Mouse (Mus musculus) ES-Bruce4 (cell line): ENCODE results near the gene Rabl6.

ENCODE experiments used
- CTCF ChIP-seq: IDR thresholded peaks from one replicate; pipeline ENCODE4 v1.8.1; 2011; ENCODE audit warnings: low read depth, low read length
- POLR2A ChIP-seq: IDR thresholded peaks from one replicate; pipeline ENCODE4 v1.8.1; 2011; ENCODE audit warnings: low read length; ENCODE audit not compliant: insufficient read depth

GRCm38 (mm10) chr2:25583120-25583481, 25.2 kb downstream of the Rabl6 start:
- TF ChIP-seq CTCF: no peak
- no peak for TF ChIP-seq POLR2A
